Mouse (Mus musculus): ENCODE measurements around the gene 1700016D06Rik. TPM values are rescaled to one million over a fixed set of nuclear protein-coding genes. Genes with fewer than 3 reads are reported as not detected.

1700016D06Rik gene
- polyA plus RNA-seq, 1 experiment from 2014 or later: not detected

DNA sequence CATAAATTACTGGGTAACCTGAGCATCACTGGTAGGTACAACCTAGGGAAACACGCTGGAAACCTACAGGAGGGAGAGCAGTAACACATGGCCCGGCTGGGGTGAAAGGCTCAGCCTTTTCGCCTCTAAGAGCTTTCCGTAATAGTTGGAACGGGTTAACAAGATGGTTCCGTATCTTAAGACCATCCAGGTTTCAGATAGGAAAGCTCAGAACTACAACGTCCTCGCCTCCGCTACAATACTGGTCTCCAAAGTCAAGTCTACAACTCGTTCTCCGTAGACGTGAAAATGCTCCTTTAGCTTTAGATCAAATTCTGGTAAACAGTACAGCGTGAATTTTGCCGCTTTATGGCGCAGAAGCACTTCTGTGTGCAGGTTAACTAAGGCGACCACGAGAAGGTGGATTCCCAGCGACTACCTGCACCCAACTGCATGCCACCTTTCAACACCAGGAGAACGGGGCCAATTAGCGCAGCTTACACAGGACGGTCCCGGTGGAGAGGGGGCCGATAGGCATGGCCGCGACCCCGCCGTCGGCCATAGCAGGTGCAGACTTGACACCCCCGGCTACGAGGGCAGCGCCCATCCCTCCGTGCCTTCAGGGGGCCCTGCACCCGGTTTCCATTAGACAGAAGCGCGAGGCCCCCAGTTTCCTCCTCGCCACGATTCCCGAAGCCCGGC, 66.4 kb downstream of the 1700016D06Rik start:
- Histone ChIP-seq H3K9ac (peak overlapping the region; percentile 93), H3K4me2 (replicated peaks) (peak overlapping the region; percentile 87), H3K4me1 (peaks cover 34% of the 10 kb centered on the region), H3K9me3 (replicated peaks) (no peaks in the 10 kb centered on the region), H3K4me3 (replicated peaks) (peak overlapping the region; percentile 99), H3K36me3 (peaks cover 18% of the 10 kb centered on the region), H3K27me3 (no peaks in the 10 kb centered on the region), H3K27ac (replicated peaks) (peak overlapping the region; percentile 99)
- WGBS: under 1% methylated on average over 39 of the region's 39 CpGs
- no peak for ATAC-seq (ENCODE audit: insufficient number of reproducible peaks, low FRiP score, low TSS enrichment, low read depth)

DNA sequence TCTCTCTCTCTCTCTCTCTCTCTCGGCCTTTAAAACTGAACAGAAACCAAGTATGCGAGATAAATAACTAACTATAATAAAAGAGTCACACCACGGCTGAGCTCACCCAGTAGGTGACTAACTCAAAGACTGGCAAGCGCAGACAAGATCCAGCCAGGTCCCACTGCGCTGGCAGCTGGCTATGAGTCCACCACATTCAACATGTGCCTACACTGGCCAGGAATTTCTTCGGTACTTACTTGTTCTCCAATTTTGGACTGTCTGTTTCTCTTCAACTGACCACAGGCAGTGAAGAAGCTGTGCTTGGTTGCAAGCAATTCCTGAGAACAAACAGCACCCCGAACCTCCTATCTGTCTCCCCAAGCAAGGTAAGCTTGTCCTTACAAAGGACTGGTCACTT, 67.4 kb downstream of the 1700016D06Rik start:
- ATAC-seq (ENCODE audit: insufficient number of reproducible peaks, low FRiP score, low TSS enrichment, low read depth): no peak
- Histone ChIP-seq H3K36me3 (peaks cover 23% of the 10 kb centered on the region), H3K9ac (no peak overlapping the region), H3K4me1 (peaks cover 41% of the 10 kb centered on the region), H3K4me2 (replicated peaks) (peak overlapping the region; percentile 87), H3K4me3 (replicated peaks) (peak overlapping the region; percentile 99), H3K27ac (replicated peaks) (0 out of 2 replicates have a peak overlapping the region, but pooled peaks have one; percentile 19), H3K27me3 (no peaks in the 10 kb centered on the region), H3K9me3 (replicated peaks) (no peaks in the 10 kb centered on the region)
- WGBS: 50% methylated on average over 7 of the region's 7 CpGs

DNA sequence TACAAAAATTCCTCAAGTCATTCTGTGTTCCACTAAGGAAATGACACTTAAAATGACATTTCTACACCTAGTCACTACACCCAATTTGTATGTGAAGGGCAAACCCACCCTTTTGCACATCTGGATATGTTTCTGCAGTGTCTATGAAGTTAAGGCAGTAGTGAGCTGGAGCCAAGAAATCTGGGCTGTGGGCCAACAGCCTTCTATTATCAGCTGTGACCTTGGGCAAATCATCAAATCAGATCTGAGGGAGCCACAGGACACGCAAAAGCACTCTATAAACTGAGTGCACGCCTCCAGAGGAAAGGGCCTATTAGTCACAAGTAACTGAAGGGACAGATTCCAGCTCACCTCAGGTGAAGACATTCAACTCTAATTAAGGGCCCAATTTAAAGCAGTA, 68.5 kb downstream of the 1700016D06Rik start:
- no peak overlapping the region for H3K27ac ChIP-seq (replicated peaks)
- H3K4me1 ChIP-seq: peaks cover 48% of the 10 kb centered on the region

DNA sequence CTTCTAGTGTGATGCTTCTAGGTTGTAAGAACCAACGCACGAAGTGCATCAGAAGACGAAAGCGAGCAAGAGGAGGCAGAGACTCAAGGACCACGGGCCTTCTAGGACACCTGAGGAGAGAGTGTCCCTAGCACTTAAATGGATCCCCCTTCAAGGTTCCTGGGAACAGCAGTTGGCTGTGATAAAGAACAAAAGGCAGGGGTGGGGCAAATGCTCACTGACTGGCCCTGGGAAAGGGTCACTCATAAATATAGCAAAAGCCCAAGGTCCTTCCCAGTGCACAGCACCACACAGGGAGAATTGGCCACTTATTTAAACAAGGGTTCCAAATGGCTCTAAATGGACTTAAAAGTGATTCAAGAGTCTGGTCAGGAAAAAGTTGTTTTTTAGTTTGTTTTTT, 71.7 kb downstream of the 1700016D06Rik start:
- no peaks in the 10 kb centered on the region for H3K9me3 ChIP-seq (replicated peaks)
- no peak overlapping the region for H3K4me3 ChIP-seq (replicated peaks)
- H3K36me3 ChIP-seq: peaks cover 49% of the 10 kb centered on the region
- WGBS: 80% methylated on average over 5 of the region's 5 CpGs
- H3K27me3 ChIP-seq: no peaks in the 10 kb centered on the region
- H3K4me2 ChIP-seq (replicated peaks): no peak overlapping the region
- no peak overlapping the region for H3K9ac ChIP-seq
- peak overlapping the region; percentile 29; the same call in 1 of the 2 replicates for H3K27ac ChIP-seq (replicated peaks)
- no peak for ATAC-seq (ENCODE audit: insufficient number of reproducible peaks, low FRiP score, low TSS enrichment, low read depth)
- H3K4me1 ChIP-seq: peaks cover 38% of the 10 kb centered on the region

More for the DNA sequence above, 68.5 kb downstream of the 1700016D06Rik start:
- Histone ChIP-seq H3K9ac (no peak overlapping the region), H3K4me3 (replicated peaks) (no peak overlapping the region), H3K9me3 (replicated peaks) (no peaks in the 10 kb centered on the region), H3K27me3 (no peaks in the 10 kb centered on the region), H3K36me3 (peaks cover 31% of the 10 kb centered on the region), H3K4me2 (replicated peaks) (no peak overlapping the region)
- no peak for ATAC-seq (ENCODE audit: insufficient number of reproducible peaks, low FRiP score, low TSS enrichment, low read depth)
- 4% methylated on average over 2 of the region's 2 CpGs for WGBS

DNA sequence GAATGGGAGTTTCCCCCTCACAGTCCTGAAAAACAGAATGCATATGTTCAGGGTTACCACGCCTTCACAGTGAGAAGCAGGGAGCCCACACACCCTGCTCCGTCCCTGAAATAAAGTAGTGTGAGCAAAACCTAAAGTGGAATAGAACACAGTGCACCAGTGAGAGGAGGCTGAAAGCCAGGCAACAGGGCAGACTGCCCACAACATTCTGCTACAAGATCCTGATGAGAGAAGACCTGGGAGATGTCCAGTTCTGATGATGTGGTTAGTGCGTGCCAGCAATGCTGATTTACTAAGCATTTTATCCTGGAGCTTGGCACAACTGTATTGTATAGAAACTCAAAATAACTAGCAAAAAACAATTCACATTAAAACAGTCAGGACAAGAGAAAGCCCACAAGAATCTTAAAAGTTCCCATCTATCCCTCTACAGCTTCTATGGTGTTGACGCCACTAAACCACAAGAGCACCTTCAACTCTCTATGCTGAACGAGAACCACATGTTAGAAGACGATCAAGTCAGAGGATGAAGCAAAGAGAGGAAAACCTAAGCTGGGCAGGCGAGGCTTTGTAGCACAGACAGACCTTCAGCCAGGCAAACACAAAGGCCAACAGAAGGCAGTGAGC, 72.2 kb downstream of the 1700016D06Rik start:
- Histone ChIP-seq H3K4me2 (replicated peaks) (no peak overlapping the region), H3K27me3 (no peaks in the 10 kb centered on the region), H3K4me3 (replicated peaks) (no peak overlapping the region), H3K9ac (no peak overlapping the region), H3K27ac (replicated peaks) (peak overlapping the region; percentile 29; the same call in 1 of the 2 replicates), H3K4me1 (peaks cover 32% of the 10 kb centered on the region), H3K36me3 (peaks cover 49% of the 10 kb centered on the region), H3K9me3 (replicated peaks) (no peaks in the 10 kb centered on the region)
- 45% methylated on average over 7 of the region's 7 CpGs for WGBS
- peak; percentile 61; the same call in 1 of the 2 replicates for ATAC-seq (ENCODE audit: insufficient number of reproducible peaks, low FRiP score, low TSS enrichment, low read depth)

DNA sequence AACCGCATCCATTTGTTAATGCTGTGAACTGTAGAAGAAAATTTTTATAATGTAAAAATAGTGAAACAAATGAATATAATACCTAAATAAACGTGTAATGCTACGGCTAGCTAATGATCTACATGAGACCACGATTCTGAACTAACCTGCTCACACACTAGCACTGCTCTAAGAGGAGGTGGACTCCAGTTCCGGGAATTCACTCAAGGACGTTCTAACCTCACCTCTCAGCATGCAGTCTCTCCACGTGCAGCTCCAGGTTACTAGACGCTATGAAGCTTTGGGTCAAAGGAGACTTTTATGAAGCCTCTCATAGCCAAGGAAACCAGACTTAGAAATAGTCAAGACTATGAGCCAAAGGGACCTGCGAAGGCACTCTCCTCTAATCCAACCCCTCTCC, 73.1 kb downstream of the 1700016D06Rik start:
- 85% methylated on average over 9 of the region's 9 CpGs for WGBS
- Histone ChIP-seq H3K4me2 (replicated peaks) (no peak overlapping the region), H3K4me3 (replicated peaks) (no peak overlapping the region), H3K36me3 (peaks cover 52% of the 10 kb centered on the region), H3K9me3 (replicated peaks) (no peaks in the 10 kb centered on the region), H3K27ac (replicated peaks) (no peak overlapping the region), H3K27me3 (no peaks in the 10 kb centered on the region), H3K9ac (no peak overlapping the region), H3K4me1 (peaks cover 23% of the 10 kb centered on the region)
- no peak for ATAC-seq (ENCODE audit: insufficient number of reproducible peaks, low FRiP score, low TSS enrichment, low read depth)

DNA sequence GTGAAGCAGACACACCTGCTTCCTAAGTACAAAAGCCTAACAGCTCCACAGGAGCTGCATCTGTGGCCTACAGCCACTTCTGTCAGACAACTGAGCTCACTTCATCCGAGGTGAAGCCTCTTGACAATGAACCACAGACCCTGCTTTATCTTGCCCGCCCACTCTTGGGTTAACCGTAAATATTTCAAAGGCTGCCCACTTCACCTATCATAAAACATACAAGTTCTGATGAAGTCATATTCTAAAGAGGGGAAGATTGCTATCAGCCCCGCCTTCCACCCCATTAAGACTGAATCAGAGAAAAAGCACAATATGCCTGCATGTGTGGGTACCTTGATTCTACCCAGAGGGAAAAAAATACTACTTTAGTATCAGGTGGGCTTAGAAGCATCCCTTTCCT, 75.8 kb downstream of the 1700016D06Rik start:
- no peak for ATAC-seq (ENCODE audit: insufficient number of reproducible peaks, low FRiP score, low TSS enrichment, low read depth)
- Histone ChIP-seq H3K9me3 (replicated peaks) (no peaks in the 10 kb centered on the region), H3K27me3 (no peaks in the 10 kb centered on the region), H3K9ac (no peak overlapping the region), H3K36me3 (peaks cover 43% of the 10 kb centered on the region), H3K4me1 (peaks cover 15% of the 10 kb centered on the region), H3K4me2 (replicated peaks) (no peak overlapping the region), H3K27ac (replicated peaks) (no peak overlapping the region), H3K4me3 (replicated peaks) (no peak overlapping the region)
- 75% methylated on average over 4 of the region's 4 CpGs for WGBS

DNA sequence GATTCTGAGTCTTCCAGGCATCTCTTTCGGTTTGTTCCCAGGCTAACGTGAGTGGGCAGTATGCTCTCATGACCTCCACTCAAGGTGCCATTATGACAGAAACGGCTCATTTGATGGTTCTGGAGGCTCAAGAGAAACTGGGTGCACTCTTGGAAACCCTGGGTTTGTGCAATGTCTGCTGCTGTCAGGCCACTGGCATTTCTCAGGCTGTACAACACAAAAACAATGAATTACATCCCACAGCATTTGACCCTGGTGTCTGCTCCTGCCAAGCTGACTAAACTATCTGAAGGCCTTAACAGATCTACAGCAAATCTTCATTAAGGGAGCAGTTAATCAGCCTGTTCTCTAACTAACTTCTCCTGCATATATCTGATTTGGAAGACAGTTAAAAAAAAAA, 81.8 kb downstream of the 1700016D06Rik start:
- H3K9ac ChIP-seq: no peak overlapping the region
- H3K4me1 ChIP-seq: no peaks in the 10 kb centered on the region
- H3K4me2 ChIP-seq (replicated peaks): no peak overlapping the region
- no peak overlapping the region for H3K27ac ChIP-seq (replicated peaks)
- H3K4me3 ChIP-seq (replicated peaks): no peak overlapping the region
- no peak for ATAC-seq (ENCODE audit: insufficient number of reproducible peaks, low FRiP score, low TSS enrichment, low read depth)
- H3K27me3 ChIP-seq: no peaks in the 10 kb centered on the region
- peaks cover 60% of the 10 kb centered on the region for H3K36me3 ChIP-seq
- no peaks in the 10 kb centered on the region for H3K9me3 ChIP-seq (replicated peaks)
- 87% methylated on average over 3 of the region's 3 CpGs for WGBS

DNA sequence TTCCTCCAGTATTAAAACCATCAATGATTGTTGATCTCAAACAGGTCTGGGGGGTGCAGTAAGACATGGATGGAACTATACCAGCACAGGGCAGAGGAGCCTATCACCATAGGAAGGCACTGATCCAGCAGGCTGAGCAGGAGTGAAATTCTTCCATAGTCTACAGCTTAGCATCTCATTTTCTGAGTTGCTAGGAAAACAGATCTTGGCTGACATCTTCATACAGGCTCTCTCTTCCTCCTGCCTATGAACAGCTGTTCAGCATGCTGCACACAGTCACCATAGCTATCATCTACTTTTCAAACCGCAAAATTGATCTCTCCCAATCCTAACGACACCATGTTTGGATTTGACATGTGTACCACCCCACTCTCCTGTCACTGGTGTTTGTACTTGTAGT, 82.8 kb downstream of the 1700016D06Rik start:
- H3K9me3 ChIP-seq (replicated peaks): no peaks in the 10 kb centered on the region
- H3K36me3 ChIP-seq: peaks cover 66% of the 10 kb centered on the region
- WGBS: 72% methylated on average over 2 of the region's 2 CpGs
- no peak overlapping the region for H3K9ac ChIP-seq
- H3K4me1 ChIP-seq: no peaks in the 10 kb centered on the region
- H3K27me3 ChIP-seq: no peaks in the 10 kb centered on the region
- no peak overlapping the region for H3K27ac ChIP-seq (replicated peaks)
- no peak overlapping the region for H3K4me3 ChIP-seq (replicated peaks)
- H3K4me2 ChIP-seq (replicated peaks): no peak overlapping the region
- ATAC-seq (ENCODE audit: insufficient number of reproducible peaks, low FRiP score, low TSS enrichment, low read depth): no peak

DNA sequence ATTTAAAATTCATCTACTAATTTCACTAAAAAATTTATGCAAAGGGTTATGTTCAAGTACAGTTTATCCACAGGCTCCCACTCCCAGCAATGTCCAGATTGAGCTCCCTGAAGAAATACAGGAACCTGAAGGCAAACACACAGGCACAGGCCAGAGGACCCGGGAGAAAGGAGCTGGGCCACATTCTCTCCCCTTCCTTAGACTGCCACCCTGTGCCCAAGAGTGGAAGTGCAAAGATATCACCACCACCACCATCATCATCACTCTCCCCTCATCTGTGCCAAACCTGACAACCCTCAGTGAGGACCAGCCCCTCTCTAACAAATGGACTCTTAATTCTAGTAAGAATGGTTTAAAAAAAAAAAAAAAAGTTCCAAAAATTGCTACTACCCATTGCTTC, 84.6 kb downstream of the 1700016D06Rik start:
- no peak overlapping the region for H3K4me2 ChIP-seq (replicated peaks)
- H3K4me3 ChIP-seq (replicated peaks): no peak overlapping the region
- no peak overlapping the region for H3K27ac ChIP-seq (replicated peaks)
- no peaks in the 10 kb centered on the region for H3K9me3 ChIP-seq (replicated peaks)
- WGBS: 5% methylated on average over 1 of the region's 1 CpGs
- no peak for ATAC-seq (ENCODE audit: insufficient number of reproducible peaks, low FRiP score, low TSS enrichment, low read depth)
- peaks cover 79% of the 10 kb centered on the region for H3K36me3 ChIP-seq
- no peaks in the 10 kb centered on the region for H3K4me1 ChIP-seq
- H3K9ac ChIP-seq: no peak overlapping the region
- no peaks in the 10 kb centered on the region for H3K27me3 ChIP-seq

DNA sequence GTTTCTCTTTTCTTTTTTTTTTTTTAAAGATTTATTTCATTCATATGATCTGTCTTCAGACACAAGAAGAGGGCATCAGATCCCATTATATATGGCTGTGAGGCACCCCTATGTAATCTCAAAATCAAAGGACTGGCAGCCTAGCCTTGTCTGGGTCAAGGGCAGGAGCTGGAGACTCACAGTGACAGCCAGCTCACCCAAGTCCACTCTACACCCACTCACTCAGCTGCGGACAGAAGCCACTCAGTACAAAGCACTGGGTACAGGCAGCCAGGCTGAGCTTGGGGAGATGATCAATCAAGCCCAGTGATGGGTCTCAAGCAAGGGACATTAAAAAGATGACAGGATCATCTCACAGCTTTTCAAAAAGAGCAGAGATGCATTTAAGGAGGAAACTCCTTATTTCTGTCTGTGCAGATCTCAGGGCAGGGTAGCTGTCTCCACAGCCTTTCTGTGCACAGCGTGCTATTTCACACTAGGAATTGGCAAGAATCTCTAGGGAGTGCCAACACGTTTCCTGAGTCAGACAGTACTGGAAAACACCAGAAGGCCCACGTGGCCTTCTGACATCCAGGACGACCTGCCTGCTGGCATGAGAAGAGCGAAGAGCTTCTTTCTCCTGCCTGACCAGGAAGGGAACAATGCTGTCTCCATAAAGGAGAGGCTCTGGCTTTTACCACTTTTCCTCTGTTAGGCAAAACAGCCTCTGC, 86.6 kb downstream of the 1700016D06Rik start:
- Histone ChIP-seq H3K4me3 (replicated peaks) (no peak overlapping the region), H3K27ac (replicated peaks) (no peak overlapping the region), H3K9me3 (replicated peaks) (no peaks in the 10 kb centered on the region), H3K36me3 (peaks cover 82% of the 10 kb centered on the region), H3K4me1 (no peaks in the 10 kb centered on the region), H3K9ac (no peak overlapping the region), H3K4me2 (replicated peaks) (no peak overlapping the region), H3K27me3 (no peaks in the 10 kb centered on the region)
- no peak for ATAC-seq (ENCODE audit: insufficient number of reproducible peaks, low FRiP score, low TSS enrichment, low read depth)
- WGBS: 89% methylated on average over 6 of the region's 6 CpGs
